Mouse (Mus musculus): ENCODE measurements around the gene Insl6. TPM values are rescaled to one million over a fixed set of nuclear protein-coding genes. Genes with fewer than 3 reads are reported as not detected.

Gene Insl6
- polyA plus RNA-seq, 1 experiment: 10.0 TPM

DNA sequence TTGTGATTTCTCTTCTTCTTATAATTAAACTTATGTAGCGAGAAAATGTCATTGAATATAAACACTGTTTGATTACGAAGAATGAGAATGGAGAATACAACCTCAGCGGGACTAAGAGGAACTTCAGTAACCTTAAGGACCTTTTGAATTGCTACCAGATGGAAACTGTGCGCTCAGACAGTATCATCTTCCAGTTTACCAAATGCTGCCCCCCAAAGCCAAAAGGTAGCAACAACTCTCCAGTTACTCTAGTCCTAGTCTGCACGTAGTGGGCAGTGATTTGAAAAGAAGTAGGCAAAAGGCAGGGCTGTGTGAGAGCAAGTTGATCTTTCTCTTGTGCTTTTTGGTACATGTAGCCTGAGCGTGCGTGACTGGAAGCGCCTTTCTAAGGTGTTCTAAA is 37.3 kb downstream of the Insl6 start:
- no peak for DNase-seq (ENCODE audit: low spot score)

DNA sequence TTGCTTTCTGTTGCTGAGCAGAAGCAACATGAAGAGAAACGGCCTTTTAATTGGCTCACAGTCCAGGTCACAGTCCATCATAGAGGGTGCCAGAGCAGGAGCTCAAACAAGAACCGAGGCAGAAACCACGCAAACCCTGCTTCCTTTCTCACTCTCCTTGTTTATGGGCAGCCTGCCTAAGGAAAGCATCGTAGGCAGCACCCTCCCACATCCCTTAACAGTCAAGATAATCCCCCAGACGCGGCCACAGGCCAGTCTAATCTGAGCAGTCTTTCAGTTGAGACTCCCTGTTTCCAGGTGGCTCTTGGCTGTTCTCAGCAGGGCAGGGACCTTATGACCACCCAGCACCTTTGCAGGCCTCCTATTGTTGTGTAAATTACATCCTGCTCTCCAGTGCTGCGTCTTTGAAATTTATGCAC is 39.7 kb downstream of the Insl6 start:
- DNase-seq (ENCODE audit: low spot score): no peak

DNA sequence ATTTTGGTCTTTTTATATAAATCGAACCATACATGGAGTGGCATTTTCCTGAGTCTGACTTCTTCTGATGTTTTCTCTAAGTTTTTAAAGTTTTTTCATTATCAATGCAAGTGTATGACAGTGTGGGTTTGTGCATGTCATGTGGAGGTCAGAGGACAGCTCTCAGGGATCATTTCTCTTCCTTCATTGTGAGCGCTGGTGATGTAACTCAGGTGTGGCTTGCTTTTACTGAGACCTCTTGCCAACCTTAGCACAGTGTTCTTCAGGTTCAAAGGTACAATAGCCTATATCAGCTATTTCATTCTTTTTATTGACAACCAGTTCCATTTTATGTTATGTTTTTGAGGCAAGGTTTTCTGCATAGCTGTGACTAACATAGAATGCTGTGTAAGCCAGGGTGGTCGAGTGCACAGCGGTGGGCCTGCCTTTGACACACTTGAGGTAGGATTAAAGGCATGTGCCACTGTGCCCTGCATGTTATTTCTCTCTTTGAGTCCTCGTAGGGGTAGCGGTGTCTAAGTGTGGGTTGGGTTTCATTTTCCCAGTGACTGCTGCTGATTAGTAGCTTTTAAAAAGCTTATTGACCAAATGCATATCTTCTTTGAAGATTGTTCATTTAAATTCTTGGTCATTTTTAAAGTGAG is 46.1 kb downstream of the Insl6 start:
- DNase-seq (ENCODE audit: low spot score): no peak

DNA sequence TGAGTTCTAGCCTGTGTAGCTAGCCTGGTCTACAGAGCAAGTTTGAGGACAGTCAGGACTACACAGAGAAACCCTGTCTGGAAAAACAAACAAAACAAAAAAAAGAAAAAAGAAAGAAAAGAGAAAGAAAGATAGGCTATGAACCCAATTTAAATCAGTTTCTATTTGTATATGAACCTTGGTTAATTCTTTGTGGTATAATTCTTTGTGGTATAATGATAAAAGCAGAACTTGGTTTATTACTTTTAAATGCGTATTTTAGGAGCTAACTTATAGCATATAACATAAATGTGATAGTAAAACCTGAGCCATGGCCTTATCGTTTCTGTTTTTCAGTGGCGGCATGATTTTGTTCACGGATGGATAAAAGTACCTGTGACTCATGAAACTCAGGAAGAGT is 48.7 kb downstream of the Insl6 start:
- DNase-seq (ENCODE audit: low spot score): no peak

DNA sequence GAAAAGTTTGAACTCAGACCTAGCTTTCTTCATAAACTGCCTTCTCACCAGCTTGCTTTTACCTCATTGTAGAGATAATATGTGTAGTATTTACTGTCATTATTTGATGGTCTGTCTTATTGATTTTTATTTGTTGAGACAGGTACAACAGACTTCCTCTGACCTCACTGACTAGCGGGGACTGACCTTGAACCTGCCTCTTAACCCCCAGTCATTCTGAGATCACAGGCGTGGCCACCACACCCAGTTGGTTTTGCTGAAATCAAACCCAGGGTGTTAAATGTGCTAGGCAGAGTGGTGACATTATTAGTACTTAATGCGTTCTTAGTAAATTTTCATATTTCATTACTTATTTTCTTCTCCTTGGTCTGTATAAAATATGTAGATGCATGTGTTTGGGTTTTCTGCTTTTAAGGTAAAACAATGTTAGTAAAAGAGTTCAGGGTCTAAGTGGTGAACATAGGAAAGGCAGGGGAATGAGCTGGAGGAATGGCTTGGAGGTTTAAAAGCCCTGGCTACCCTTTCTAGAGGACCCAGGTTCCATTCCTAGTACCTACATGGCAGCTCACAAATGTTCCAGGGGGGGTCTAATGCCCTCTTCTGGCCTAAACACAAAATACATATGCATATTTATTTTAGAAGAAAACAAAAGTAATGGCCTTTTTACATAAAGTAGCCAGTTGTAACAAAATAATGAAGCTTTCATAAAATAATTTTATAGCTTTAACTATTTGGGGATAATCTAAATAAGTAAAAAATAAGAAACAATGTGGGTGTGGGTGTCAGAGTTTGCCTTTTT is 52.9 kb downstream of the Insl6 start:
- DNase-seq (ENCODE audit: low spot score): no peak

Other genes starting within 250 kb of the Insl6 start
- gene Rcl1, start 224.0 kb downstream of the Insl6 start, polyA plus RNA-seq (2012; rRNA removed): 20.6 and 21.5 TPM in 2 replicates
- gene Jak2, start 73.5 kb downstream of the Insl6 start, polyA plus RNA-seq (2012; rRNA removed): 35.5 and 35.8 TPM in 2 replicates
- 0.24 and 0.65 TPM in 2 replicates for gene Rln1, start 9.3 kb upstream of the Insl6 start, polyA plus RNA-seq (2012; rRNA removed)
- 88.9 and 108 TPM in 2 replicates for gene Plgrkt, start 42.0 kb upstream of the Insl6 start, polyA plus RNA-seq (2012; rRNA removed)
- 4.3 and 6.8 TPM in 2 replicates for gene Cd274, start 42.1 kb upstream of the Insl6 start, polyA plus RNA-seq (2012; rRNA removed)
- 0.12 and 0.21 TPM in 2 replicates for gene Pdcd1lg2, start 85.6 kb upstream of the Insl6 start, polyA plus RNA-seq (2012; rRNA removed)
- 11.7 and 14.2 TPM in 2 replicates for gene Ric1, start 196.9 kb upstream of the Insl6 start, polyA plus RNA-seq (2012; rRNA removed)

All from urinary bladder, adult 2 months (tissue).